Mouse (Mus musculus): ENCODE data around the gene Creld2.

The Creld2 gene

DNA sequence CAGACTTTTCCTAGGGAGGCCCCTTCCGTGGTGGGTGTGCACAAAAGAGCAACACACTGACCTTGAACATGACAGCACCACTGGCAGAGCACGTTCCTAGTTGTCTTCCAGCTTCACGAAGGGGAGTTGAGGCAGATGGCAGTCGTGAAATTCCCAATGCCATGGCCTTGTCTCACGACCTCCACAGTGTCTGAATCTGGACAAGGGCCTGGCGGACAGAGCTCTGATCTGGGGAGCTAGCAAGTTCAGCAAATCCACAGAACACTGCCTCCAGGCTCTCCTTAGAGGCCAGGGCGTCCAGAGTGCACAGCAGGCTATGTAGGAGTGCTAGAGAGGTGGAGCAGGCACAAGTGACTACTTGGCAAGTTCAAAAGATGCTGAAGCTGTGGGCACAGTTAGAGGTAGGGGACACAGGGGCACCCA, 47.5 kb downstream of the Creld2 start:
- in situ Hi-C loops (cut with MboI, MseI): no loop called here

DNA sequence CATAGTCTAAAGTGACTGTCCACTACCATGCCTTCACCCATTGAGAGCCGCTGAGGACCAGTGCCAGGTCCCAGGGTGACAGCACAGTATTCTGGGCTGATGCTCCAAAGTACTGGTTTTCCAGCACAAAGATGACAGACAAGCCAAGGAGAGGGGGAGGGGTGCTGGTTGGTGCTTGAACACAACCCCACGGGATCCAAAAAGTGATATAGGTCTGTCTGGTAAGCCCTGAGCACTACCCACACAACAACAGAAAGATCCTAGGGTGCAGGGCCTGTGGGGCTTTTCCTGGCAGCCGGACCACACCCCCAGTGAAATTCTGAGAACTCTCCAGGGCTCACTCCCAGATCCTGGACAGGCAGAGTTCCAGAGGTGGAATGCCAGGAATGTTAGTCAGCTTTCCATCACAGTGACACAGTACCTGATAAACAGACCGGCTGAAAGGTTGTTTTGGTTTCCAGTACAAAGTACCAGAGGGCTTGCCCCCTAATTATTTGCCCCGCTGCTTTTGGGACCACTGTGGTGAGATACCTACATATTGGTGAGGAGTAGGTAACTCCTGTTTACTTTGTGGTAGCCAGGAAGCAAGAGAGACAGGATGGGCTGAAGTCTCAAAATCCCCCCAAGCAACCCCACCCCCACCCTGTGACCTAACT, 48.0 kb downstream of the Creld2 start:
- in situ Hi-C loops (cut with MboI, MseI): no loop called here

DNA sequence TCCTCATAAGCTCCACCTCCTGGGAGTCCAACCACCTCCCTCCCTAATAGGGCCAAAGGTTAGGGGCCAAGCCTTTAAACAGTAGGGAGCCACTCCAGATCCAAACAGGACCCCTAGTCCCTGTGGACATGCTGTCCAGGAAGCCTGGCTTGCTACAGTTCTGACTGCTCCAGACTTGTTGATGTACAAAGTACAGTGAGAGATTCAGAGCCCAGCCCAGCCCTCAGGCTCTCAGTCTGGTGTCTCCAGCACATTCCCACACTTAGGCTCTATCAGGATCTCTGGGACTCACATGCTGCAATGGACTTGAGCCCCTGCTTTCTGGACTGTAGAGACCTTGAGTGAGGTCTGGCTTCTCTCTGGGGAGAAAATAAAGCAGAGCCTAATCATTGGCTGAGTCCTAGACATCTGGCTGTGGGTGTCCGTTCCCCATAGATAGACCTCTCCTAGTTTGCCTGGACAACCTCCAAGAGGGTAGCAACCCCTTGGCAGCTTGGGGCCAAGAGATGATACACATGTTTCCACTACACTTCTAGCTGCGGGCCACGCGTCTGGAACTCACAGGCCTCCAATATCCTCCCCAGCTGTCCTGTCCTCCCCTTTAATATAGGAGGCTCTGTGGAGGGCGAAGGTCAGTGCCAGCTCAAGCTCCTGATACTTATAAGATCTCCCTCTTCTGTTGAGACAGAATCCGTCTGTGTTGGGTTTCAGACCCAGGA, 48.7 kb downstream of the Creld2 start:
- in situ Hi-C loops (cut with MboI, MseI): no loop called here

DNA sequence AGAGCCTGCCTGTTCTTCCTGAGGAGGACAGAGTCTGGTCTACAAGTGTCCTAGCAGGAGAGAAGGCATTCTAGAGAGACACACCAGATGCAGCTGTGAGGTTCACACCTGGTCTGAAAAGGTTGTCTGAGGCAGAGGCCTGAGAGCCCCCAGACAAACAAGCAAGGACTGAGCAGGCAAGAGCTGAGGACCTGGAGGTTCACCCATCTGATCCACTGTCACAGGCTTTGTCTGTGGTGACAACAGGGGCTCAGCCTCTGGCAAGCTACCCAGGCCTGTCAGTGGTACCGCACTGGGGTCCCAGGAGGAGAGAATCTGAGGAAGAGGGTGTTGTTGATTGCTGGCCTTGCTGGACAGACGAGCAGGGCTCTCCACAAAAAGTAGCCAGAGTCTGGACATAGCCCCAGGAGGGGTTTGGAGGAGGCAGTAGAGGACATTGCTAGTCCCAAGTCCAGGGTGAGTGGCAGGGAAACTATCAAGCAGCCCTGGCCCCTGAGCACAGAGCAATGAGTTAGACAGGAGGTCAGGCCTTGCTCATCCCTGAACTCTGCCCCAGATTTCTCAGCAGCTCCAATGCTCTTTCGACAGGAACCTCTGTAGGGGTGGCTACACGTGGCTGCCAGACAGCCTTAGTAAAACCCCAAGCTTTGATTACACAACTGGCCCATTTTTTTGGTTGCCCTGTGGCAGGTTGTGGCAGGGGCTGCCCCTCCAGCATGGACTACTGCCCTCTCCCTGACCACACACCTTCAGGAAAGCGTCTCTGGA, 51.2 kb downstream of the Creld2 start:
- in situ Hi-C loops (cut with MboI, MseI): no loop called here

DNA sequence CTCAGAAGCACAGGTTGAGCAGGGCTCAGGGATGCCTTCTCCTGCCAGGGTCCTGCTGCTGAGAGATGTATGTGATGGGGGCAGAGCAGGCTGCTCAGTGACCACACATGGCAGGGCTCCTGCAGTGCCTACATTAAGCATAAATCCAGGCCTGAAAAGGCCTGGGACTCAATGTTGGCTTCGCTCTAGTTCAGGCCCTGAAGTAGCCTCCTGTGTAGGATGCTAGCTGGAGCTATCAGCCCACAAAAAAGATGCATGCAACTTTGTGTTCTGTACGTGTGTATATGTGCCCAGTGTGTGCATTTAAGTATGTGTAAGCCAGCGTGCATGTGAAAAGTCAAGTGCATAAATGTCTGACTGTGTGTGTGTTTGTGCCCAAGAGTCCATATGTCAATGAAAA, 54.6 kb downstream of the Creld2 start:
- in situ Hi-C loops (cut with MboI, MseI): no loop called here

DNA sequence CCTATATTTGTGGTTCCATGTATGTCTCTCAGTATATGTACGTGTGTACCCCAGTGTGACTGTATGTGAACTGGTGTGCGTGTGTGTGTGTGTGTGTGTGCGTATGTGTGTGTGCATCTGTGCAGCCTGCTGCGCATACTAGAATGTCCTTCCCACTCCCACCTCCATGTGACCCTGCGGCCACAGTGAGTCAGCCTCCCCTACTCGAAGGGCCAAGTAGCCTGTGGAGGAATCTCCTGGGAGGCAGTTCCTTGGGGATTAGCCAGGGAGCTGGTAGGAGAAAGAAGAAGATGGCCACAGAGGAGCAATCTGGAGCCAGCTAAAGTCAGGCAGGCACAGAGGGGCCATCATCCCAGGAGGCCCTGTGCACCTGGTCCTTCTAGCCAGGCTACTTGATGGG, 55.0 kb downstream of the Creld2 start:
- in situ Hi-C loops (cut with MboI, MseI): no loop called here

DNA sequence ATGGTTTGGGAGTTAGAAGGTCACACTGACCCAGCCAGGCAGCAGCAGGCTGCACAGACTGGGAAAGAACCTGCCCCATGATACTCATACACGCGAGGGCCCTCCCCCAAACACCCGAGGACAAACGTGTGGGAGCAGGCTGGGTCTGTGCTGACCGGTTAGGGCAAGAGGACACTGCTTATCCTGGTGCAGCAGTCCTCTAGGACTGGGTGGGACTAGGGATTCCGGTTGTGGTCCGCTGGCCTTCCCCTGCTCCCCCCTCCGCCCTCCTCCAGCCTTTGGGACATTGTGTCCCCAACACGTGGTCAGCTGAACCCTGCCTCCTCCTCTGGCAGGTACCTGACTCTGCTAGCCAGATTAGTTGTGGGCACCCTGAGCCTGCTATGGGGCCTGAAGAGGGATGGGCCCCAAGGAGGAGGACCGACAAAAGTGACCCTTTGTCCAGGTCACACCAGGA, 56.2 kb downstream of the Creld2 start:
- in situ Hi-C loops (cut with MboI, MseI): no loop called here

Data from regulatory T cell (primary cell).